Mouse (Mus musculus) embryonic fibroblast, embryonic 13.5 days (primary cell): ENCODE results near the gene Atl2. TPM values are rescaled to one million over a fixed set of nuclear protein-coding genes. Genes with fewer than 3 reads are reported as not detected.

Experiments
- H3K27ac ChIP-seq: 2 replicates; pipeline ENCODE4 v1.5.1; 2012; ENCODE audit warnings: low read length, control low read depth, inconsistent platforms; ENCODE audit not compliant: insufficient read depth
- H3K4me1 ChIP-seq: 2 replicates; pipeline ENCODE4 v1.6.1; 2011; ENCODE audit warnings: low read length; ENCODE audit not compliant: control insufficient read depth, insufficient read depth
- H3K4me3 ChIP-seq: 2 replicates; pipeline ENCODE4 v1.5.1; 2011; ENCODE audit warnings: mild to moderate bottlenecking, control low read depth, low read length; ENCODE audit not compliant: insufficient read depth
- CTCF ChIP-seq: IDR thresholded peaks from 2 replicates; pipeline ENCODE4 v1.5.1; 2011; ENCODE audit warnings: mild to moderate bottlenecking, control low read depth, low read length, moderate library complexity, borderline replicate concordance; ENCODE audit not compliant: insufficient read depth
- POLR2A ChIP-seq: IDR thresholded peaks from 2 replicates; pipeline ENCODE4 v1.6.1; 2011; ENCODE audit warnings: low read depth, mild to moderate bottlenecking, control low read depth, low read length, moderate library complexity
- polyA plus RNA-seq: library from polyadenylated mRNA; stranded (reverse); fragments of >200 nt; gene quantifications from 2 replicates; pipeline ENCODE4 v1.2.4, GENCODE M21; 2011; ENCODE audit warnings: low read depth; ENCODE audit not compliant: missing spikeins, insufficient read length

The Atl2 gene
- 31.1 and 38.9 TPM in 2 replicates for polyA plus RNA-seq

DNA sequence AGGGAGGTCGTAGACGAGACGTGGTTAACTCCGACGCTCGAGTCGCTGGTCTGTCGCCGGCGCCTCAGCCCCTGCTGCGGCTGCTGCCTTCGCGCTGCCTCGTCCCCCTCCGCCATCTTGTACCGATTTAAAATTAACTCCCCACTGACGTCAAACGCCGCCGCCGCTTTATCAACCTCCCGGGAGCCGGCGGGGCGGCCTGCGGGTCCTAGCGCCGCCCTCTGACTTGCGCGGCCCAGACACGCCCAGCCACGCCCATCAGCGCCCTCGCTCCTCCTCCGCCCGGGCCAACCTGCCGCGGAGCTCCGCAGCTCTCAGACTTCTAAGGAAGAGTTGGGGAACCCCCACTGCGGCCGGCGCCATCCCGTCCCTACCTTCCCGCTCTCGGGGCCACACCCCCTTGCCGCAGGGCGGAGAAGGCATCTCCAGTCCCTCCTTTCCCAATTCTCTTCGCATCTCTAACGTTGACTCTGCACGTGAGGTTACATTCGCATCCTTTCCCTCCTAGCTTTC lies at the start of gene Atl2:
Gene Atl2 (minus strand): TSS at position 213 of the 513 bp plus-strand sequence.
- Histone ChIP-seq H3K27ac (peak within 1 kb of the TSS; percentile 76), H3K4me3 (peak within 1 kb of the TSS; percentile 88), H3K4me1 (peaks cover 17% of the 10 kb centered on the region)
- TF ChIP-seq POLR2A: peak; percentile 89
- no peak for TF ChIP-seq CTCF

DNA sequence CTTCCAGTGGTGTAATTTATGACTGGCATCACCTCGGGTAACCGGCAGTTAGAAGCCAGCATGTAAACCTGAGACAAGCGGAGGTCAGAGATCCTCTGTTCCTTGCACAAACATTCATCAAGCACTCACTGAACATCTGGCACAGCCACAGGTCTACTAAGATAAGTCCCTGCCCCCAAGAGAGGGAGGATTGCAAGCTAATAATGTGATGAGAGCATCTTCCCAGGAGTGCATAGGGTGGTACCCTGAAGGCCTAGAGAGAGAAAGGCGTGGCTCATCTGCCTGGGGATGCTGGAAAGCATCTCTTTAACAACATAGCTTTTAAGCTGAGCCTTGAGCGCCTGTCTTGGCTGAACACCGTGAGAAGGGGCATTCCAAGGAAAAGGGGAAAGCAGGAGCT lies 48.9 kb upstream of the Atl2 start:
- Histone ChIP-seq H3K4me1 (no peaks in the 10 kb centered on the region), H3K4me3 (no peak overlapping the region), H3K27ac (no peak overlapping the region)
- TF ChIP-seq POLR2A: no peak
- TF ChIP-seq CTCF: no peak

DNA sequence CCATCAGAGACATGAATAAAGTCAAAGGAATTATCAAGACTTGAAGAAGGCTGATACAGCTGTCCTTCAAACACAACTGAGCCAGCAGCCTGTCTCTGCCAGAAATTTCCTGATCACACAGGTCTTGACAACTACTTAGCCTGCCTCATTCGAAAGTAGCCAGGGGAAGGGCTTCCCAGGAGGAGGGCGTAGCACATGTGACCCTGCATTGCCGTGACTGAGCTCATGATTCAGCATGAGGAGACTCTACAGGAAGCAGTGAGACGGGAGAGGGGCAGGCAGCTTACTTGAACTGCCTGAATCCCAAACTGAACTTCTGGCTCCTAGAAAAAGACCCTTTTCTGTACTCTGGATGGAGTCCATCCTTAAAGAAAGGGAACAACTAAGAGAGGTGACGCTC lies 46.5 kb upstream of the Atl2 start:
- no peaks in the 10 kb centered on the region for H3K4me1 ChIP-seq
- no peak overlapping the region for H3K27ac ChIP-seq
- no peak overlapping the region for H3K4me3 ChIP-seq
- TF ChIP-seq POLR2A (no peak), CTCF (no peak)

DNA sequence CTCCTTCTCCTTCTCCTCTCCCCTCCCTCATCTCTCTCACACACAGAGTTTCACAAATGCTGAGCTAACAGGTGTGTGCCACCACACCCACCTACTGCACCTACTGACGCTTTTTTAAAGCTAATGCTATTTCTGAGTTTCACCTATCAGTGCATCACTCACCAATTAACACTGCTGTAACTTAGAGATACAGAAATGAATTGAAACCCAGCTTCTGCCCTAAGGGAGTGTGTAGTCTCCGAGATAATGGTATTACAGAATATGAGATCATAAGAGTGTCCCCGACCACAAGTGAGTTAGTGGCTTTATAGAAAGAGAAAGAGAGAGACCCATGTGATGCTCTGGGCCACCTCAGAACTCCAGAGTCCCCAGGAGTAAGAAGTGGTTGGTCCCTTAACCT lies 43.2 kb upstream of the Atl2 start:
- Histone ChIP-seq H3K27ac (no peak overlapping the region), H3K4me3 (no peak overlapping the region), H3K4me1 (no peaks in the 10 kb centered on the region)
- TF ChIP-seq CTCF (no peak), POLR2A (no peak)

DNA sequence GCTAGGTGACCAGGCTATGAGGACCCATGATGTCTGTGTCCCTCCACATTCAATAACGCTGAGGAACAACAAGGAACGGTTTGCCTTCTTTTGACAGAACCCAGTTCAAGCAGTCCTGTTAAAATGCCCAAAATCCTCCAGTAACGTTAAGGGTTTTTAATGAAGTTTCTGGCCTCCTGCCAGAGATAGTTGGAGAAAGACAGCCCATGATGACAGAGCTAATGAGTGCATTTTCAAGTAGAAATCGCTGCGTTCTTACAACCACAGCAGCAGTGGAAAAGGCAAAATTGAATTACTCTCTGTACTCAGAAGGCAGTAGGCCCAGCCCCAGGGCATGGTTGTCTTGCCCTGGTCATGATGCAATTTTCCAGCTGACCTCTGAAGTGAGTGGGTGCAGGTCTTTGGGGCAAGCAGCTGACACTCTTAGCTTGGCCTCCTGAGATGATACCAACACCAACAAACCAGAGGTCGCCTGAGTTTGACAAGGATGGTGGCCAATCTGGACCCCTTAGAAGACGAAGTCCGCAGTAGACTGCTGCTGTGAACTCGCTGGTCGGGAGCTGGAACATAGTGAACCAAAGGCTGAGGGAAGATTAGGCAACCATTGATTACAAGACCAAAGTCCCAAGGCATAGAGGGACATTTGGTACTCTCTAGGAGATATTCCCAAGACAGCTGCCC lies 42.1 kb upstream of the Atl2 start:
- Histone ChIP-seq H3K4me3 (no peak overlapping the region), H3K27ac (no peak overlapping the region), H3K4me1 (peaks cover 4% of the 10 kb centered on the region; the same call in 1 of the 2 replicates)
- TF ChIP-seq POLR2A: no peak
- no peak for TF ChIP-seq CTCF

DNA sequence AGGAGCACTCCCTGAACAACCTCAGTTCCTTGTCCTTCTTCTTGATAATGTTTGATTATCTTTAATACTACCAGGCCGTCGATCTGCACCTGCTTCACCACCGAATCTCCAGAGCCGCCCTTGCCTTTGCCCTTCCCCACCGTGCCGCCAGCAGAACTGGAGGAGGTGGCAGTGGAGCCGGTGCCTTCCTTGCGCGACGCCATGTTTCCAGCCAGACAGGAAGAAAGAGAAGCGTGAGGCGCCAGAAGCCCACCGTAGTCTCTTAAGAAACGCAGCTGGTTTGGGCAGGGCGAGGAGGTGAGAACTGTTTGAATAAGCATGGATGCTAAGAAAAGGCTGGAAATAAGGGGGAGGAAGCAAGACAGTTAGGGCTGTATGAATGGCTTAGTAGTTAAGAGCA lies 38.4 kb upstream of the Atl2 start:
- peaks cover 9% of the 10 kb centered on the region for H3K4me1 ChIP-seq
- H3K4me3 ChIP-seq: no peak overlapping the region
- TF ChIP-seq POLR2A (no peak), CTCF (no peak)
- no peak overlapping the region for H3K27ac ChIP-seq

DNA sequence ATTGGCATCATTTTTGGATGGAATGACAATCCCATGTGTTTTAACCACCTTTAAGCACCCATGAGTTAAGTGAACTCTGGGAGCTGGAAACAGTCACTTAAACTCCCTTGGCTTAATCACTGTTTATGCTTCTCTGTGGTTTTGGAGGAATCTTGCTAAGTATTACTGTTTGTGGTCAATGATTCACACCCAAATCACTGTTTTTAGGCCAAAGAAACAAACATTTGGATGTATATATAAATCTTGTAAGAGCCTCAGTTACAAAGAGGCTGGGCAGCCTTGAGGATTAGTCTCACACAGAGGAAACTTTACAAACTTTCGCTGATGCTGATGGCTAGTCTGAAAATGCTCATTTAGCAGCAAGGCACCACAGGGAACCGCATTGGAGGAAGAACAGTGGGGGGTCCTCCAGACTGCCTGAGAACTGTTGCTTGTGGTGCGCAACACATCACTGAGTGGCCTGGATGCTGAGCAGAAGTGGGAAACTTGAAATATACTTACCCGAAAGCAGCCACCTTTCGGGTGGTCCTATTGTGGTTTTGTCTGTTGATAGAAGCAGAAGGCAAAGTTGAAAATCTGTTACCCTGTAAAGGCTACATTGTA lies 36.9 kb upstream of the Atl2 start:
- no peak overlapping the region for H3K27ac ChIP-seq
- no peak for TF ChIP-seq POLR2A
- no peak for TF ChIP-seq CTCF

DNA sequence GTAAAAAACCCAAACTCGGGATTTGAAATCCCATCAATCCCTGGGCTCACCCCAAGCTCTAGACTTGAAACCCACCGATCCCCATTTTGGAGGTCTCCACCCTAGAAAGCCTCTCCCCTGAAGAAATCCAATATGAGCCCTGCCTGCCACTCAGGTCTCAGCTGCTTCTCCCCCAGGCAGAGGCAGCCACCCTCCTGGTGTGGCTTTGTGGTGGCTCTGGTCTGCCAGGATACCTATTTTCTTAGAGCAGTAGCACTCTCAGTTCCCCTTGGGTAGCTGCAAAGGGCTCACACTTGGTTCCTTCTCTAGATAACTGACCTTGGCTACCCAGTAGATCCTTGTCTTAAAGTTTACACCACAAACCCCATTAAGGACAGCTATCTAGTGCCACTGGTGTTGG lies 31.2 kb upstream of the Atl2 start:
- Histone ChIP-seq H3K4me1 (no peaks in the 10 kb centered on the region; the same call in 1 of the 2 replicates), H3K4me3 (no peak overlapping the region), H3K27ac (no peak overlapping the region)
- no peak for TF ChIP-seq POLR2A
- TF ChIP-seq CTCF: no peak

More for the DNA sequence above, 36.9 kb upstream of the Atl2 start:
- H3K4me1 ChIP-seq: peaks cover 9% of the 10 kb centered on the region
- no peak overlapping the region for H3K4me3 ChIP-seq

DNA sequence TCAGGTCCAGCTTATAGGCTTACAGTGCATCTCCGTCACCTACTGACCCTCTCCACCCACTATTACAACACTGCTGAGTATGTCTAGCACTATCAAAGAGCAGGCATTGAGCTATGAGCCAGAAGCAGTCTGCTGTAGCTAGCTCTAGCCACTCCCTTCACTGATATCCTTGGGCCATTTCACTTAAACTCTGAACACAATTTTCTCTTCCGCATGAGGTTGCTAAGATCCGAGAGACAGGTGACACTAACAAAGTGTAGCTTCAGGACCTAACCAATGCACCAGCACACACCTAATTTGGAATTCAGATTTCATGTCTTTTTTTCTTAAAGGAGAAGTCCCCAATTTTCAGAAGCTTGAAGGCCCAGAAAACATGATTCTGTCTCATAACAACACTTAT lies 30.6 kb upstream of the Atl2 start:
- no peak overlapping the region for H3K27ac ChIP-seq
- no peak for TF ChIP-seq CTCF
- TF ChIP-seq POLR2A: no peak

DNA sequence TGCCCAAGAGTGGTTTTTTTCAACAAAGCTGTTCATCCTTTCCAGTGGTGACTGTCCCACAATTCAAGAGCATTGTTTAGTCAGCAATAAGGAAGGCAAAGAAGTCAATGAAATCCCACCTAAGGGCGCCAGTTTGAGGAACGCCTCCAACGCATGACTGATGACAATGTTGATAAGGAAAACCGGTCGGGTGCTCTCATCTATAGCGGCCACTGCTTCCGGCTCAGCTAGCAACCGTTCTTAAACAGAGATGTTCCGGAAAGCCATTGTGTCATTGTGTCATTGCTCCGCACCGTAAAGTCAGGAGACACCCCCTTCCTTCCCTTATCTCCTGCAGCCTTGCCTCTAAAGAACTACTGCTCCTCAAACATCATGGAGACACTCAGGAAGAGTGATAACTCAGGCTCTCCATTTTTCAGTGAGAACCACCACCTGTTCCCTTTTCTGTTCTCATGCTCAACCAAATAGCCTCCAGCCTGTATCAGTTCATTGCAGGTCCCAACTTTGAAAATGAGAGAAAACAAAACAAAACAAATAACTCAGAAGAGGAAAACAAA lies 30.0 kb upstream of the Atl2 start:
- no peaks in the 10 kb centered on the region for H3K4me1 ChIP-seq
- H3K27ac ChIP-seq: no peak overlapping the region
- H3K4me3 ChIP-seq: no peak overlapping the region
- no peak for TF ChIP-seq POLR2A
- TF ChIP-seq CTCF: no peak

More for the DNA sequence above, 30.6 kb upstream of the Atl2 start:
- Histone ChIP-seq H3K4me3 (no peak overlapping the region), H3K4me1 (no peaks in the 10 kb centered on the region)
